Comparison of ENCODE assay signal across 27 mouse cellular contexts in genomic region chr6:139718416-139718984, GRCm38 (mm10).
DNase-seq lines count a peak whose midpoint lies in the region; ATAC-seq and TF ChIP-seq lines count a peak whose summit lies in the region.
"Had no signal": no experiment of that assay in that cellular context is flagged by ENCODE, and none has a peak within 500 bp of the region (broad histone marks: within the 10 kb centered on the region; RNA-seq: fewer than 3 reads in every experiment).

No protein-coding gene starts in this region.

- peak; percentile 73; the same call in 1 of the 2 replicates for ATAC-seq in forebrain, embryonic 14.5 days
- no peak for ATAC-seq in forebrain, embryonic 11.5 days (replicated peaks; ENCODE audit: low FRiP score)
- ATAC-seq in hindbrain, postnatal 0 days = no peak
- ATAC-seq in hindbrain, embryonic 11.5 days (ENCODE audit: low FRiP score) = no peak
- no peak for ATAC-seq in intestine, embryonic 15.5 days
- ATAC-seq: hindbrain, embryonic 16.5 days; inflammation-experienced regulatory T-cells, adult 6 months; intestine, postnatal 0 days had no signal

- no peak overlapping the region for H3K27ac ChIP-seq in forebrain, embryonic 14.5 days (ENCODE audit: low read depth, low read length)
- no peak overlapping the region for H3K27ac ChIP-seq in forebrain, embryonic 11.5 days (ENCODE audit: low read depth, low read length)
- H3K27ac ChIP-seq in hindbrain, postnatal 0 days = no peak overlapping the region
- no peak overlapping the region for H3K27ac ChIP-seq in hindbrain, embryonic 11.5 days (ENCODE audit: low read depth, low read length)
- no peak overlapping the region for H3K27ac ChIP-seq in intestine, embryonic 15.5 days
- H3K27ac ChIP-seq: embryonic facial prominence, embryonic 15.5 days; forebrain, embryonic 12.5 days; gastrocnemius, adult 2 months; hindbrain, embryonic 13.5 days had no signal

- H3K9me3 ChIP-seq in forebrain, embryonic 14.5 days (replicated peaks; ENCODE audit: control insufficient read depth, low read length) = no peaks in the 10 kb centered on the region
- H3K9me3 ChIP-seq in forebrain, embryonic 11.5 days (ENCODE audit: control insufficient read depth, low read length) = no peaks in the 10 kb centered on the region
- no peaks in the 10 kb centered on the region for H3K9me3 ChIP-seq in hindbrain, postnatal 0 days (ENCODE audit: low read length)
- H3K9me3 ChIP-seq in hindbrain, embryonic 11.5 days (ENCODE audit: control insufficient read depth, low read length) = no peaks in the 10 kb centered on the region
- no peaks in the 10 kb centered on the region for H3K9me3 ChIP-seq in intestine, embryonic 15.5 days
- H3K9me3 ChIP-seq: embryonic facial prominence, embryonic 15.5 days; forebrain, embryonic 12.5 days; hindbrain, embryonic 13.5 days had no signal

- H3K9ac ChIP-seq in forebrain, embryonic 14.5 days (ENCODE audit: low read length) = no peak overlapping the region
- H3K9ac ChIP-seq in forebrain, embryonic 11.5 days (ENCODE audit: low read length) = no peak overlapping the region
- H3K9ac ChIP-seq in hindbrain, postnatal 0 days (replicated peaks; ENCODE audit: low read length) = no peak overlapping the region
- no peak overlapping the region for H3K9ac ChIP-seq in hindbrain, embryonic 11.5 days (ENCODE audit: low read depth, low read length)
- no peak overlapping the region for H3K9ac ChIP-seq in intestine, embryonic 15.5 days
- H3K9ac ChIP-seq: embryonic facial prominence, embryonic 15.5 days; forebrain, embryonic 12.5 days; hindbrain, embryonic 13.5 days had no signal

- no peak overlapping the region for H3K4me2 ChIP-seq in forebrain, embryonic 14.5 days (ENCODE audit: low read length)
- H3K4me2 ChIP-seq in forebrain, embryonic 11.5 days (ENCODE audit: low read depth, low read length, severe bottlenecking) = no peak overlapping the region
- no peak overlapping the region for H3K4me2 ChIP-seq in hindbrain, postnatal 0 days (ENCODE audit: low read depth, low read length)
- no peak overlapping the region for H3K4me2 ChIP-seq in hindbrain, embryonic 11.5 days (replicated peaks; ENCODE audit: low read depth, low read length)
- no peak overlapping the region for H3K4me2 ChIP-seq in intestine, embryonic 15.5 days (replicated peaks)
- H3K4me2 ChIP-seq: embryonic facial prominence, embryonic 15.5 days; forebrain, embryonic 12.5 days; heart, embryonic 11.5 days; hindbrain, embryonic 13.5 days had no signal

- WGBS in forebrain, embryonic 14.5 days = 68% methylated on average over 3 of the region's 3 CpGs
- 77% methylated on average over 3 of the region's 3 CpGs for WGBS in forebrain, embryonic 11.5 days
- WGBS in hindbrain, postnatal 0 days = 55% methylated on average over 3 of the region's 3 CpGs
- WGBS in hindbrain, embryonic 11.5 days = 90% methylated on average over 3 of the region's 3 CpGs
- 84% methylated on average over 3 of the region's 3 CpGs for WGBS in intestine, embryonic 15.5 days

- H3K27me3 ChIP-seq in forebrain, embryonic 14.5 days (replicated peaks; ENCODE audit: control insufficient read depth, insufficient read depth, low read length) = no peaks in the 10 kb centered on the region
- no peaks in the 10 kb centered on the region for H3K27me3 ChIP-seq in forebrain, embryonic 11.5 days (ENCODE audit: control insufficient read depth, insufficient read depth, low read length)
- H3K27me3 ChIP-seq in hindbrain, postnatal 0 days (ENCODE audit: insufficient read depth, low read length) = no peaks in the 10 kb centered on the region
- no peaks in the 10 kb centered on the region for H3K27me3 ChIP-seq in hindbrain, embryonic 11.5 days (ENCODE audit: control insufficient read depth, insufficient read depth, low read length)
- no peaks in the 10 kb centered on the region for H3K27me3 ChIP-seq in intestine, embryonic 15.5 days (replicated peaks)
- H3K27me3 ChIP-seq: CH12.LX; embryonic facial prominence, embryonic 15.5 days; hindbrain, embryonic 13.5 days had no signal

- no peak overlapping the region for H3K4me3 ChIP-seq in forebrain, embryonic 14.5 days (ENCODE audit: low read depth, low read length)
- no peak overlapping the region for H3K4me3 ChIP-seq in forebrain, embryonic 11.5 days (ENCODE audit: low read depth, low read length)
- H3K4me3 ChIP-seq in hindbrain, postnatal 0 days (ENCODE audit: low read length) = no peak overlapping the region
- no peak overlapping the region for H3K4me3 ChIP-seq in hindbrain, embryonic 11.5 days (ENCODE audit: low read depth, low read length)
- no peak overlapping the region for H3K4me3 ChIP-seq in intestine, embryonic 15.5 days (replicated peaks)
- H3K4me3 ChIP-seq: embryonic facial prominence, embryonic 15.5 days; forebrain, embryonic 12.5 days; gastrocnemius, adult 2 months; hindbrain, embryonic 13.5 days had no signal

- peak; percentile 14 for DNase-seq in forebrain, embryonic 14.5 days (ENCODE audit: low spot score)
- DNase-seq in forebrain, embryonic 11.5 days (ENCODE audit: low spot score) = no peak
- peak; percentile 18 for DNase-seq in hindbrain, postnatal 0 days (ENCODE audit: low spot score)
- DNase-seq in hindbrain, embryonic 11.5 days (ENCODE audit: low spot score) = no peak
- DNase-seq in brain, adult 2 months (ENCODE audit: low read depth, low spot score) = peak; percentile 38
- DNase-seq in retina, postnatal 1 day = peak; percentile 89
- DNase-seq: adrenal gland, adult 2 months; adrenal gland, postnatal 14 days; B cell, adult 2 months; cerebellum, adult 18-20 months; cerebellum, postnatal 10 days; cerebellum, postnatal 36 days; embryo, embryonic 11 days; gastrocnemius, adult 2 months; gastrocnemius, postnatal 14 days; heart, adult 11 months; kidney, adult 2 months had no signal

- no peak for TF ChIP-seq CTCF in hindbrain, postnatal 0 days (IDR thresholded peaks at IDR 0.05; ENCODE audit: low read depth)

- no peaks in the 10 kb centered on the region for H3K36me3 ChIP-seq in forebrain, embryonic 14.5 days (ENCODE audit: control insufficient read depth, insufficient read depth, low read length)
- H3K36me3 ChIP-seq in forebrain, embryonic 11.5 days (ENCODE audit: control insufficient read depth, insufficient read depth, low read length) = no peaks in the 10 kb centered on the region
- no peaks in the 10 kb centered on the region for H3K36me3 ChIP-seq in hindbrain, postnatal 0 days (ENCODE audit: insufficient read depth, low read length)
- no peaks in the 10 kb centered on the region for H3K36me3 ChIP-seq in hindbrain, embryonic 11.5 days (ENCODE audit: control insufficient read depth, insufficient read depth, low read length)
- H3K36me3 ChIP-seq in intestine, embryonic 15.5 days = no peaks in the 10 kb centered on the region
- H3K36me3 ChIP-seq: embryonic facial prominence, embryonic 15.5 days; forebrain, embryonic 12.5 days; G1E; hindbrain, embryonic 13.5 days had no signal

- H3K4me1 ChIP-seq in forebrain, embryonic 14.5 days (ENCODE audit: control insufficient read depth, insufficient read depth, low read length) = no peaks in the 10 kb centered on the region
- no peaks in the 10 kb centered on the region for H3K4me1 ChIP-seq in forebrain, embryonic 11.5 days (replicated peaks; ENCODE audit: control insufficient read depth, insufficient read depth, low read length)
- no peaks in the 10 kb centered on the region for H3K4me1 ChIP-seq in hindbrain, postnatal 0 days (ENCODE audit: insufficient read depth, low read length)
- no peaks in the 10 kb centered on the region for H3K4me1 ChIP-seq in hindbrain, embryonic 11.5 days (replicated peaks; ENCODE audit: control insufficient read depth, insufficient read depth, low read length)
- H3K4me1 ChIP-seq in intestine, embryonic 15.5 days (replicated peaks) = no peaks in the 10 kb centered on the region
- H3K4me1 ChIP-seq: embryonic facial prominence, embryonic 15.5 days; forebrain, embryonic 12.5 days had no signal

Comparison
In these comparisons a context has a peak if more than half of its experiments do, and no peak if none do; other contexts are left out.
1. DNase-seq: peak in forebrain, embryonic 14.5 days (single experiment), hindbrain, postnatal 0 days (single experiment), brain, adult 2 months (single experiment) and retina, postnatal 1 day (single experiment); none in forebrain, embryonic 11.5 days (single experiment) and hindbrain, embryonic 11.5 days (single experiment).